Mouse (Mus musculus) liver, postnatal 0 days (tissue): ENCODE data around the gene Fam117a. TPM values are rescaled to one million over a fixed set of nuclear protein-coding genes. Genes with fewer than 3 reads are reported as not detected.
A peak's percentile ranks its signal among the peaks of the same experiment; 100 is the strongest.

Experiments
- ATAC-seq: fragments of 200-750 bp; cut with Nextera tagmentation; 2 replicates; pipeline ENCODE4 v1.8.0; 2017; ENCODE audit warnings: mild to moderate bottlenecking, moderate library complexity
- DNase-seq: peaks from one replicate; pipeline ENCODE4 v3.0.0-alpha.2; 2016
- H3K27ac ChIP-seq: fragments of 300-500 bp; sonication (generic); 2 replicates; pipeline ENCODE4 v1.5.1; 2014; ENCODE audit warnings: antibody characterized with exemption, moderate library complexity, mild to moderate bottlenecking, low read depth
- H3K27me3 ChIP-seq: fragments of 300-500 bp; sonication (generic); 2 replicates; pipeline ENCODE4 v1.6.1; 2014; ENCODE audit warnings: low read length, control low read depth, mixed read lengths; ENCODE audit not compliant: insufficient read depth
- H3K36me3 ChIP-seq: fragments of 300-500 bp; sonication (generic); replicated peaks from 2 replicates; pipeline ENCODE4 v1.6.1; 2014; ENCODE audit warnings: mild to moderate bottlenecking, control low read depth, low read length, moderate library complexity, mixed read lengths; ENCODE audit not compliant: insufficient read depth
- H3K4me1 ChIP-seq: fragments of 300-500 bp; sonication (generic); 2 replicates; pipeline ENCODE4 v1.6.1; 2014; ENCODE audit warnings: antibody characterized with exemption, mild to moderate bottlenecking, control low read depth; ENCODE audit not compliant: insufficient read depth
- H3K4me2 ChIP-seq: fragments of 300-500 bp; sonication (generic); 2 replicates; pipeline ENCODE4 v1.6.1; 2014; ENCODE audit warnings: low read depth, mild to moderate bottlenecking, low read length, moderate library complexity, mixed read lengths
- H3K4me3 ChIP-seq: fragments of 300-500 bp; sonication (generic); 2 replicates; pipeline ENCODE4 v1.5.1; 2014; ENCODE audit warnings: low read depth, low read length
- H3K9ac ChIP-seq: fragments of 300-500 bp; sonication (generic); replicated peaks from 2 replicates; pipeline ENCODE4 v1.6.1; 2014; ENCODE audit warnings: mild to moderate bottlenecking, moderate library complexity
- H3K9me3 ChIP-seq: fragments of 300-500 bp; sonication (generic); 2 replicates; pipeline ENCODE4 v1.6.1; 2016; ENCODE audit warnings: mild to moderate bottlenecking, control low read depth, low read length, mixed read lengths
- CTCF ChIP-seq: sonication (generic); IDR thresholded peaks from 2 replicates; pipeline ENCODE4 v1.5.1; 2016; ENCODE audit warnings: antibody characterized with exemption, low read depth
- EP300 ChIP-seq: IDR thresholded peaks from 2 replicates; pipeline ENCODE4 v1.6.1; 2016; ENCODE audit warnings: antibody characterized with exemption, low read depth, mild to moderate bottlenecking
- WGBS: fragments of 180-500 bp; shearing (Covaris S2); extraction: QIAGEN DNeasy Blood & Tissue Kit; methylation state at CpG from one replicate; pipeline ENCODE4 v1.1.7; 2014; ENCODE audit not compliant: insufficient replicate concordance; 5-methylcytosine and 5-hydroxymethylcytosine counted together
- polyA plus RNA-seq: library from polyadenylated mRNA; unstranded; fragments of >200 nt; fragmentation: Nextera tagmentation; extraction: Ambion mirVana; gene quantifications from 2 replicates; pipeline ENCODE4 v1.2.1, GENCODE M21; 2015

The Fam117a gene
- polyA plus RNA-seq, 1 experiment from 2014 or later: 60.1 TPM

- Histone ChIP-seq H3K4me1 (peaks cover 15% of the 10 kb centered on the region), H3K27ac (peak overlapping the region; percentile 79), H3K4me3 (no peak overlapping the region), H3K36me3 (peaks cover 49% of the 10 kb centered on the region), H3K9ac (no peak overlapping the region), H3K9me3 (no peaks in the 10 kb centered on the region), H3K27me3 (no peaks in the 10 kb centered on the region), H3K4me2 (peak overlapping the region; percentile 69; the same call in 1 of the 2 replicates)
- no peak for ATAC-seq
- peak; percentile 15 for DNase-seq
- WGBS: 86% methylated on average over 5 of the region's 5 CpGs
- TF ChIP-seq EP300 (no peak), CTCF (no peak)
Observed at GRCm38 (mm10) chr11:95383331-95383986, 46.6 kb downstream of the Fam117a start.

GRCm38 (mm10) chr11:95384004-95384318 is 47.1 kb downstream of the Fam117a start:
- Histone ChIP-seq H3K27ac (peak overlapping the region; percentile 79), H3K4me3 (peak overlapping the region; percentile 74)

GRCm38 (mm10) chr11:95384319-95384972 is 47.6 kb downstream of the Fam117a start, which contains the start of gene Slc35b1:
Gene Slc35b1 (plus strand): TSS chr11:95384692.
- under 1% methylated on average over 42 of the region's 42 CpGs for WGBS
- peak; percentile 92 for DNase-seq
- H3K9ac ChIP-seq: peak within 1 kb of the TSS; percentile 83
- H3K4me2 ChIP-seq: peak within 1 kb of the TSS; percentile 69
- H3K27ac ChIP-seq: peak within 1 kb of the TSS; percentile 79
- ATAC-seq: peak; percentile 98
- no peaks in the 10 kb centered on the region for H3K27me3 ChIP-seq
- TF ChIP-seq EP300: peak; percentile 93
- TF ChIP-seq CTCF: peak; percentile 92
- H3K9me3 ChIP-seq: no peaks in the 10 kb centered on the region
- H3K4me1 ChIP-seq: peaks cover 15% of the 10 kb centered on the region
- H3K4me3 ChIP-seq: peak within 1 kb of the TSS; percentile 74
- H3K36me3 ChIP-seq: peaks cover 49% of the 10 kb centered on the region

More at GRCm38 (mm10) chr11:95384004-95384318, 47.1 kb downstream of the Fam117a start:
- H3K4me2 ChIP-seq: peak overlapping the region; percentile 69
- no peaks in the 10 kb centered on the region for H3K9me3 ChIP-seq
- peaks cover 49% of the 10 kb centered on the region for H3K36me3 ChIP-seq
- H3K4me1 ChIP-seq: peaks cover 15% of the 10 kb centered on the region
- no peaks in the 10 kb centered on the region for H3K27me3 ChIP-seq
- TF ChIP-seq EP300: no peak
- no peak for TF ChIP-seq CTCF
- DNase-seq (no peak), ATAC-seq (no peak)
- H3K9ac ChIP-seq: peak overlapping the region; percentile 83; the same call in 1 of the 2 replicates
- 37% methylated on average over 9 of the region's 9 CpGs for WGBS

- Histone ChIP-seq H3K9ac (peak overlapping the region; percentile 83), H3K27ac (peak overlapping the region; percentile 79), H3K4me3 (peak overlapping the region; percentile 74), H3K36me3 (peaks cover 48% of the 10 kb centered on the region), H3K9me3 (no peaks in the 10 kb centered on the region), H3K4me2 (peak overlapping the region; percentile 69), H3K4me1 (peaks cover 15% of the 10 kb centered on the region), H3K27me3 (no peaks in the 10 kb centered on the region)
- DNase-seq (no peak), ATAC-seq (peak; percentile 3)
- WGBS: 0% methylated on average over 14 of the region's 14 CpGs
- TF ChIP-seq EP300 (no peak), CTCF (0 out of 2 replicates have a peak, but pooled peaks have one; percentile 6)
Observed at GRCm38 (mm10) chr11:95384973-95385320, 48.1 kb downstream of the Fam117a start.

- DNase-seq: no peak
- Histone ChIP-seq H3K4me1 (peaks cover 15% of the 10 kb centered on the region), H3K27me3 (no peaks in the 10 kb centered on the region), H3K9me3 (no peaks in the 10 kb centered on the region), H3K9ac (no peak overlapping the region), H3K4me2 (no peak overlapping the region), H3K27ac (no peak overlapping the region), H3K4me3 (no peak overlapping the region), H3K36me3 (peaks cover 40% of the 10 kb centered on the region)
- TF ChIP-seq CTCF (no peak), EP300 (no peak)
- ATAC-seq: no peak
- 64% methylated on average over 7 of the region's 7 CpGs for WGBS
Observed at GRCm38 (mm10) chr11:95387354-95387753, 50.5 kb downstream of the Fam117a start.

- TF ChIP-seq CTCF: peak; percentile 48
- no peak for TF ChIP-seq EP300
- no peak for DNase-seq
- no peak overlapping the region for H3K27ac ChIP-seq
- H3K4me3 ChIP-seq: no peak overlapping the region
- ATAC-seq: no peak
- H3K4me2 ChIP-seq: no peak overlapping the region
- H3K9me3 ChIP-seq: no peaks in the 10 kb centered on the region
- peaks cover 40% of the 10 kb centered on the region for H3K36me3 ChIP-seq
- no peaks in the 10 kb centered on the region for H3K27me3 ChIP-seq
- H3K9ac ChIP-seq: no peak overlapping the region
- WGBS: 73% methylated on average over 3 of the region's 3 CpGs
- peaks cover 12% of the 10 kb centered on the region for H3K4me1 ChIP-seq
Observed at GRCm38 (mm10) chr11:95389006-95389405, 52.2 kb downstream of the Fam117a start.
